Mouse (Mus musculus) lung, embryonic 16.5 days (tissue): ENCODE results near the gene Hdac7. TPM values are rescaled to one million over a fixed set of nuclear protein-coding genes. Genes with fewer than 3 reads are reported as not detected.

ENCODE experiments used
- ATAC-seq: fragments of 200-750 bp; cut with Nextera tagmentation; 2 replicates; pipeline ENCODE4 v1.8.0; 2017; ENCODE audit warnings: low read depth, mild to moderate bottlenecking, moderate library complexity
- H3K27ac ChIP-seq: fragments of 300-500 bp; sonication (generic); 2 replicates; pipeline ENCODE4 v1.5.1; 2014; ENCODE audit warnings: mild to moderate bottlenecking, control low read depth, low read length
- H3K27me3 ChIP-seq: fragments of 300-500 bp; sonication (generic); 2 replicates; pipeline ENCODE4 v1.6.1; 2014; ENCODE audit warnings: low read depth, low read length, mixed read lengths; ENCODE audit not compliant: control insufficient read depth, insufficient read depth
- H3K36me3 ChIP-seq: fragments of 300-500 bp; sonication (generic); 2 replicates; pipeline ENCODE4 v1.6.1; 2014; ENCODE audit warnings: low read length; ENCODE audit not compliant: control insufficient read depth, insufficient read depth
- H3K4me1 ChIP-seq: fragments of 300-500 bp; sonication (generic); replicated peaks from 2 replicates; pipeline ENCODE4 v1.6.1; 2014; ENCODE audit warnings: low read length, mixed read lengths; ENCODE audit not compliant: control insufficient read depth, insufficient read depth
- H3K4me2 ChIP-seq: fragments of 300-500 bp; sonication (generic); 2 replicates; pipeline ENCODE4 v1.6.1; 2014; ENCODE audit warnings: low read depth, low read length, control low read depth
- H3K4me3 ChIP-seq: fragments of 300-500 bp; sonication (generic); 2 replicates; pipeline ENCODE4 v1.5.1; 2014; ENCODE audit warnings: mild to moderate bottlenecking, low read length, control low read depth
- H3K9ac ChIP-seq: fragments of 300-500 bp; sonication (generic); 2 replicates; pipeline ENCODE4 v1.6.1; 2014; ENCODE audit warnings: low read length, control low read depth
- H3K9me3 ChIP-seq: fragments of 300-500 bp; sonication (generic); 2 replicates; pipeline ENCODE4 v1.6.1; 2016; ENCODE audit warnings: low read length; ENCODE audit not compliant: control insufficient read depth
- WGBS: fragments of 180-500 bp; shearing (Covaris S2); extraction: QIAGEN DNeasy Blood & Tissue Kit; methylation state at CpG from one replicate; pipeline ENCODE4 v1.1.7; 2014; 5-methylcytosine and 5-hydroxymethylcytosine counted together
- polyA plus RNA-seq: library from polyadenylated mRNA; unstranded; fragments of >200 nt; fragmentation: Nextera tagmentation; extraction: Ambion mirVana; gene quantifications from 2 replicates; pipeline ENCODE4 v1.2.1, GENCODE M21; 2015

The Hdac7 gene
- polyA plus RNA-seq, 1 experiment from 2014 or later: 44.2 TPM

- no peaks in the 10 kb centered on the region for H3K27me3 ChIP-seq
- no peak overlapping the region for H3K27ac ChIP-seq
- no peaks in the 10 kb centered on the region for H3K36me3 ChIP-seq
- no peak overlapping the region for H3K4me2 ChIP-seq
- peaks cover 17% of the 10 kb centered on the region for H3K4me1 ChIP-seq
- H3K9me3 ChIP-seq: peaks cover 3% of the 10 kb centered on the region
- H3K4me3 ChIP-seq: no peak overlapping the region
- no peak overlapping the region for H3K9ac ChIP-seq
- no peak for ATAC-seq
- WGBS: 33% methylated on average over 14 of the region's 14 CpGs
These were observed 18.7 kb upstream of the Hdac7 start for GRCm38 (mm10) chr15:97862881-97863493.

GRCm38 (mm10) chr15:97860353-97860752 lies 16.1 kb upstream of the Hdac7 start:
- no peak for ATAC-seq
- no peak overlapping the region for H3K4me3 ChIP-seq
- H3K4me2 ChIP-seq: no peak overlapping the region
- H3K4me1 ChIP-seq: peaks cover 17% of the 10 kb centered on the region
- H3K9me3 ChIP-seq: no peaks in the 10 kb centered on the region
- no peaks in the 10 kb centered on the region for H3K36me3 ChIP-seq
- WGBS: 83% methylated on average over 3 of the region's 3 CpGs
- H3K9ac ChIP-seq: no peak overlapping the region
- no peak overlapping the region for H3K27ac ChIP-seq
- H3K27me3 ChIP-seq: no peaks in the 10 kb centered on the region

- peaks cover 7% of the 10 kb centered on the region for H3K4me1 ChIP-seq
- H3K36me3 ChIP-seq: no peaks in the 10 kb centered on the region
- ATAC-seq: no peak
- no peak overlapping the region for H3K27ac ChIP-seq
- H3K9me3 ChIP-seq: no peaks in the 10 kb centered on the region
- H3K9ac ChIP-seq: no peak overlapping the region
- 71% methylated on average over 4 of the region's 4 CpGs for WGBS
- no peak overlapping the region for H3K4me2 ChIP-seq
- H3K27me3 ChIP-seq: no peaks in the 10 kb centered on the region
- no peak overlapping the region for H3K4me3 ChIP-seq
These were observed 14.1 kb upstream of the Hdac7 start for GRCm38 (mm10) chr15:97858431-97858830.

- H3K4me3 ChIP-seq: no peak overlapping the region
- no peaks in the 10 kb centered on the region for H3K27me3 ChIP-seq
- no peak for ATAC-seq
- H3K4me1 ChIP-seq: no peaks in the 10 kb centered on the region
- no peak overlapping the region for H3K27ac ChIP-seq
- H3K9ac ChIP-seq: no peak overlapping the region
- no peaks in the 10 kb centered on the region for H3K9me3 ChIP-seq
- no peaks in the 10 kb centered on the region for H3K36me3 ChIP-seq
- no peak overlapping the region for H3K4me2 ChIP-seq
- WGBS: 46% methylated on average over 6 of the region's 6 CpGs
These were observed 10.2 kb upstream of the Hdac7 start for GRCm38 (mm10) chr15:97854551-97854950.

- WGBS: 29% methylated on average over 8 of the region's 8 CpGs
These were observed 9.8 kb upstream of the Hdac7 start for GRCm38 (mm10) chr15:97854059-97854458.

GRCm38 (mm10) chr15:97852291-97852690 lies 8.0 kb upstream of the Hdac7 start:
- no peak overlapping the region for H3K4me3 ChIP-seq
- no peak overlapping the region for H3K4me2 ChIP-seq
- no peaks in the 10 kb centered on the region for H3K9me3 ChIP-seq
- H3K27me3 ChIP-seq: no peaks in the 10 kb centered on the region
- no peaks in the 10 kb centered on the region for H3K36me3 ChIP-seq
- H3K9ac ChIP-seq: no peak overlapping the region
- no peak overlapping the region for H3K27ac ChIP-seq
- no peaks in the 10 kb centered on the region for H3K4me1 ChIP-seq
- 81% methylated on average over 3 of the region's 3 CpGs for WGBS
- ATAC-seq: no peak

More at GRCm38 (mm10) chr15:97854059-97854458, 9.8 kb upstream of the Hdac7 start:
- no peak overlapping the region for H3K4me3 ChIP-seq
- no peak for ATAC-seq
- no peak overlapping the region for H3K27ac ChIP-seq
- no peak overlapping the region for H3K9ac ChIP-seq
- H3K9me3 ChIP-seq: no peaks in the 10 kb centered on the region
- no peak overlapping the region for H3K4me2 ChIP-seq
- no peaks in the 10 kb centered on the region for H3K27me3 ChIP-seq
- H3K4me1 ChIP-seq: no peaks in the 10 kb centered on the region
- no peaks in the 10 kb centered on the region for H3K36me3 ChIP-seq

GRCm38 (mm10) chr15:97851011-97851410 lies 6.7 kb upstream of the Hdac7 start:
- Histone ChIP-seq H3K27ac (no peak overlapping the region), H3K4me2 (no peak overlapping the region), H3K9ac (no peak overlapping the region), H3K4me3 (no peak overlapping the region), H3K36me3 (no peaks in the 10 kb centered on the region), H3K4me1 (no peaks in the 10 kb centered on the region), H3K9me3 (no peaks in the 10 kb centered on the region), H3K27me3 (no peaks in the 10 kb centered on the region)
- 77% methylated on average over 5 of the region's 5 CpGs for WGBS
- ATAC-seq: no peak

GRCm38 (mm10) chr15:97850441-97850840 lies 6.1 kb upstream of the Hdac7 start:
- no peaks in the 10 kb centered on the region for H3K36me3 ChIP-seq
- no peak for ATAC-seq
- WGBS: 13% methylated on average over 2 of the region's 2 CpGs

GRCm38 (mm10) chr15:97849116-97849911 lies 5.0 kb upstream of the Hdac7 start:
- Histone ChIP-seq H3K36me3 (no peaks in the 10 kb centered on the region), H3K4me2 (peak overlapping the region; percentile 66), H3K9ac (peak overlapping the region; percentile 54), H3K27me3 (no peaks in the 10 kb centered on the region), H3K4me1 (no peaks in the 10 kb centered on the region), H3K4me3 (peak overlapping the region; percentile 40), H3K27ac (peak overlapping the region; percentile 19; the same call in 1 of the 2 replicates), H3K9me3 (no peaks in the 10 kb centered on the region)
- WGBS: 6% methylated on average over 19 of the region's 19 CpGs
- peak; percentile 72 for ATAC-seq

More at GRCm38 (mm10) chr15:97850441-97850840, 6.1 kb upstream of the Hdac7 start:
- Histone ChIP-seq H3K9me3 (no peaks in the 10 kb centered on the region), H3K4me2 (no peak overlapping the region), H3K4me3 (no peak overlapping the region), H3K9ac (no peak overlapping the region), H3K4me1 (no peaks in the 10 kb centered on the region), H3K27ac (no peak overlapping the region), H3K27me3 (no peaks in the 10 kb centered on the region)
